Comparison of ENCODE assay signal across 28 mouse cellular contexts in the genomic region with DNA sequence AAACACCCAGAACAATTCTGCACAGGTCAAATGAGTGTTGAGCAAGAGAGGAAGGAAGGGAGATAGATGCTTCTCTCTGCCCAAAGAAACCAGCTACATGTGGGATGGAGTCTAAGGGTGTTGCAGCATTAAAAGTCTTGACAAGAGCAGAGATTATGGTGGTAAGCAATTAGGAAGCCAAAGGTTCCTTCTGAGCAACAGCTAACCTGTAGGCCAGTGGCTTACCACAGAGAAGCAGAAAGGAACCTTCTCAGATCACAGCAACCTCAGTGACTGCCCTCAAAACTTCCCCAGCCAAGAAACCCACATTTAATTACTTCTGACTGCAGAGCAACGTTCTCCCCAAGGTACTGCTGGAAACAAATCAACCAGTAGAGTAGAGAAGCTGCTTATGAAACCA.
"Had no signal": no experiment of that assay in that cellular context is flagged by ENCODE, and none has a peak within 500 bp of the region (broad histone marks: within the 10 kb centered on the region; RNA-seq: fewer than 3 reads in every experiment).

No protein-coding gene starts in this region.

- H3K27ac ChIP-seq: heart, adult 2 months; heart, embryonic 13.5 days; heart, embryonic 15.5 days; hindbrain, embryonic 10.5 days; hindbrain, embryonic 12.5 days; hindbrain, embryonic 14.5 days; intestine, embryonic 15.5 days; layer of hippocampus, adult 2 months; left cerebral cortex, adult 2 months; limb, embryonic 10.5 days; limb, embryonic 12.5 days; liver, embryonic 13.5 days; liver, embryonic 15.5 days had no signal

- H3K4me2 ChIP-seq: heart, embryonic 11.5 days; heart, embryonic 13.5 days; heart, embryonic 15.5 days; hindbrain, embryonic 12.5 days; hindbrain, embryonic 14.5 days; intestine, embryonic 15.5 days; limb, embryonic 12.5 days; liver, embryonic 11.5 days; liver, embryonic 13.5 days; liver, embryonic 15.5 days had no signal

- H3K9ac ChIP-seq: heart, embryonic 13.5 days; heart, embryonic 15.5 days; hindbrain, embryonic 12.5 days; hindbrain, embryonic 14.5 days; intestine, embryonic 15.5 days; limb, embryonic 12.5 days; liver, embryonic 13.5 days; liver, embryonic 15.5 days had no signal

- H3K4me3 ChIP-seq: heart, adult 2 months; heart, embryonic 13.5 days; heart, embryonic 15.5 days; hindbrain, embryonic 10.5 days; hindbrain, embryonic 12.5 days; intestine, embryonic 15.5 days; layer of hippocampus, adult 2 months; left cerebral cortex, adult 2 months; limb, embryonic 10.5 days; limb, embryonic 12.5 days; liver, embryonic 13.5 days; liver, embryonic 15.5 days had no signal

- H3K4me1 ChIP-seq: hindbrain, embryonic 10.5 days; hindbrain, embryonic 12.5 days; intestine, embryonic 15.5 days; liver, embryonic 13.5 days; liver, embryonic 15.5 days had no signal

- DNase-seq: gastrocnemius, postnatal 25 days; heart, adult 11 months; heart, adult 2 months; heart, postnatal 14 days; heart, postnatal 36 days; kidney, adult 18-20 months; kidney, adult 8-10 months; kidney, postnatal 10 days; kidney, postnatal 25 days; kidney, postnatal 4 days; liver; liver, embryonic 13.5 days had no signal

- H3K9me3 ChIP-seq: heart, embryonic 13.5 days; heart, embryonic 15.5 days; hindbrain, embryonic 10.5 days; hindbrain, embryonic 12.5 days; intestine, embryonic 15.5 days; limb, embryonic 10.5 days; limb, embryonic 12.5 days; liver, embryonic 13.5 days; liver, embryonic 15.5 days had no signal

- ATAC-seq: hindbrain, embryonic 16.5 days; inflammation-experienced regulatory T-cells, adult 6 months; intestine, embryonic 15.5 days; intestine, postnatal 0 days had no signal

- H3K27me3 ChIP-seq: heart, embryonic 13.5 days; heart, embryonic 15.5 days; hindbrain, embryonic 12.5 days; intestine, embryonic 15.5 days; limb, embryonic 12.5 days; liver, embryonic 13.5 days; liver, embryonic 15.5 days had no signal
